Mouse (Mus musculus) induced T-regulatory cell, adult 2 months (primary cell): Measurements from ENCODE around the gene Usp2.

Experiments used
- DNase-seq: peaks from one replicate; pipeline ENCODE4 v3.0.0-alpha.2; 2012; ENCODE audit warnings: low read depth

Gene Usp2

DNA sequence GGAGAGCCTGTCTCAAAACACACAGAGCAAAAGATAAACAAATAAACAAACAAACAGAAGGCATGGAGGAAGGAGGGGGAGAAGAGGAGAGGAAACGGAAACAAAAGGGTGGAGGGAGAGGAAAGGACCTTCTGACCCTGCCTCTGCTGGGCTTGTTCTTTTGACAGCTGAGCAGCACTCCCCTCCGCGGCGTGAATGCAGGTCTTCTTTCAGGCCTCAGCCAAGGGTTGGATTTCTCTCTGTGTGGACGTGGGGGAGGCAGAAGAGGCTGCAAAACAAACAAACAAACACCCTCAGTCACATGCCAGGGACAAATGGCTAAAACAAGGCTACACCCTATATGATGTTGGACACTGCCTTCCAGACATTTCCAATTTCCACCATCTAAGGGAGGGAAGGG is 58.2 kb downstream of the Usp2 start:
- DNase-seq, result no peak

- DNase-seq, result peak; percentile 94
These were observed 59.0 kb downstream of the Usp2 start for GRCm38 (mm10) chr9:44125546-44126428.

DNA sequence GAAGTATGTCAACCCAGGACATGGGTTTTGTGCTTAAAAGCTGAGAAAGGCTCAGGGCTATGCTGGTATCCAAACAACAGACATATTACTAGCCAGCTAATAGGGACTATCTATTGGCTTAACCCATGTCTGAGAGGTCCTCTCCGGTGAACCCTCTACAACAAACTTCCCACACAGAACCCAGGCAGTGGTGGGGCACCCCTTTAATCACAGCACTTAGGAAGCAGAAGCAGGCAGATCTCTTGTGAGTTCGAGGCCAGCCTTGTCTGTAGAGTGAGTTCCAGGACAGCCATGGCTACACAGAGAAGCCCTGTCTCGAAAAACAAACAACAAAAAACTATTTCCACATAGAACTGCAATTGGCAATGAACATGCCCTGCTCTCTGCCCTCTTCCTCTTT is 59.9 kb downstream of the Usp2 start:
- DNase-seq, result no peak

DNA sequence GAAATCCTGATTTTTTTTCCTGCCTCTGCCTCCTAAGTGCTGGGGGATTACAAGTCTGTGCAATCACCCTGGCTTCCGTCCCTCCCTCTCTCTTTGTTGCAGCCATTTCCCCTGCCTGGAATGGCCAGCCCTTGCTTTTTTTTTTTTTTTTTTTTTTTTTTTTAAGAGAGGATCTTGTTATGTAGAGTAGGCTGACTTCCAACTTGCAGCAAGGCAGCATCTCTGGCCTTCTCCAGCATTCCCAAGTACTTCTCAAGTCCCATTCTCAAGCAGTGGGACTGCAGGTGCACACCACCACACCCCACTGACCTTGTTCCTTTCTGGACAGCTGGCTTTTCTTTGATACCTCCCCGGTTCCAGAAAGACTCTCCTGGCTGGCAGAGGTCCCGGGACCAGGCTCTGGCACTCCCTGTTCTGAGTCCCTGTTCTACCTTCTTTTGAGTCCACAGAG is 60.6 kb downstream of the Usp2 start:
- no peak for DNase-seq

GRCm38 (mm10) chr9:44129633-44130032 is 62.8 kb downstream of the Usp2 start:
- DNase-seq, result peak; percentile 47

GRCm38 (mm10) chr9:44130034-44130433 is 63.2 kb downstream of the Usp2 start:
- peak; percentile 91 for DNase-seq

- peak; percentile 79 for DNase-seq
These were observed 63.9 kb downstream of the Usp2 start for GRCm38 (mm10) chr9:44130581-44131275.

DNA sequence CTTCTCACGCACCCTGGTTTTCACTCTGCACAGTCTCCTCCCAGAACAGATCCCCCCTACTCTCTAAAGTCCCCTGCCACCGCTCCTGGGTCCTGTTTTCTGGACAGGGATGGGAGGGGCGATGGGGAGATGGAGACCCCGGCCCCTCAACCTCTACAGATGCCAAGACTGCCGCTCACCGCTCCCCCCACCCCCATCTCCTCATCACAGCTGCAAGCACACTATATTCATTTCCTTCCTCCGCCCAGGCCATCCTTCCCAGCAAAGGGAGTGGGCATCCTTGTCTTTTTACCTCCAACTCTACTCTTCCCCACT is 64.4 kb downstream of the Usp2 start:
- DNase-seq, result no peak

- no peak for DNase-seq
These were observed 65.4 kb downstream of the Usp2 start for GRCm38 (mm10) chr9:44132200-44132599.

GRCm38 (mm10) chr9:44133287-44133686 is 66.5 kb downstream of the Usp2 start:
- DNase-seq, result no peak

GRCm38 (mm10) chr9:44134101-44134850 is 67.5 kb downstream of the Usp2 start, which contains the start of gene Mcam:
Gene Mcam (plus strand): TSS chr9:44134469.
- peak; percentile 65 for DNase-seq

- peak; percentile 58 for DNase-seq
These were observed 68.3 kb downstream of the Usp2 start for GRCm38 (mm10) chr9:44134851-44135730.

DNA sequence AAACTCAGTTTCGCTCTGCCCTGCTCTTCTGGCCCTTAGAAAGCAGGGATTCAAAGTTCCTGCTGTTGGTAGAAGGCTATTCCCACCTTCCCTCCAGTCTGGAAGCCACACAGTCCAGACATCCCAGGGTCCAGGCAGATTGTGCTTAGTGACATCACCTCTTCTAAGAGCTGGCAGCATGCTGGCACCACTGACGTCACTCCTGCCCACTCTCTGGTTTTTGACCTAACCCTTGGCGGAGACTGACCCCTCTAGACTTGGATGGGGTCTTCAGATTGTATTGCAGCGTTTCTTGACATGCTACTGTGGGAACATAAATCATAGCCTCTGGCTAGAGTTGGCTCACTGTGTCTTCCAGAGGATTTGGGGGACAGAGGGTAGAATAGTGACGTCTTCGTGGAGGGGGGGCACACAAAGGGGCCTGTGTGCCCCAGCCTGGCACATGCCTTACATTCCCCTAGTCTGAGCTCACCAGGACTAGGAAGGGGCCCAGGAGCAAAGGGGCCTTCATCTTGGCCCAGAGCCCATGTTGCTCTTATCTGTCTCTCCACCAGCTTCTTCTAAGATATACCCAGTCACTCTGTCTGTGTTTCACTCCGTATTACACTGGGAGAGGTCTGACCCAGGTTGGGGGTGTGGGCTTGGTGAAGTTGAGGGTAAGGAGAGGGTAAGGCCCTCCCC is 69.0 kb downstream of the Usp2 start:
- DNase-seq, result no peak

DNA sequence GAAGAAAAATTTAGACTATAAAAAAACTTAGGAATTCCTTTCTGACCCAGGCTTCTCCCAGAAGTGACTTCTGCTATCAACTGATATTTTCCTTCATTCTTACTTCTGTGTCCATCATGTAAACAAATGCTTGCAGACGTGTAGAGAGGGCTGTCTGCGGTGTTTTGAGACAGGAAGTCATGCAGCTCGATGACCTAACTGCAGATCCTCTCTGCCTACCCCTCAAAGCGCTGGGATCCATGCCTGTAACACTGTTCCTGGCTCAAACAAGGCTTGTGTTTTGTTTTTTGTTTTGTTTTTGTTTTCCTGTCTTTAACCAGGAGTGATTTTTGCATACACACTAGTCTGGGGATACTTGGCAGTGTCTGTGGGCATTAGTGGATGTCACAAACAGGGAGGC is 71.0 kb downstream of the Usp2 start:
- no peak for DNase-seq

GRCm38 (mm10) chr9:44141951-44142350 is 75.1 kb downstream of the Usp2 start:
- no peak for DNase-seq

DNA sequence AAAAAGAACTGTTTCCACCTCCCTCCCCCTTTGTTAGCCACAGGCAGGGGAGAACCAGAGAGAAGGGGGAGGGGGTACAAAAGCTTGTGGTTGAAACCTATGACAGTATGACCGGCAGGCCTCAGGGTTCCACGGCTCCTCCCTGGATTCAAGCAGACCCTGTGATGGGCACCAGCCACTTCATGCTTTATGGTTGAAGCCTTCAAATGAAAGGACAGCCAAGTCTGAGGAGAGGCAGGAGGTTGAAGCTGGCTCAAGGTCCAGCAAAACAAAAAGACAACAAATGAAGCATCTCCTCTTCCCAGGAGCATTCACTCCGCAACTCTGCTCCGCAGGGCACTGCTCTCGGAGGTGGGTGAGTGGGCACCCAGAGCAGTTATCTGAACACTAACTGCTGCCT is 76.6 kb downstream of the Usp2 start:
- no peak for DNase-seq

- DNase-seq, result no peak
These were observed 77.3 kb downstream of the Usp2 start for GRCm38 (mm10) chr9:44144023-44144717.

GRCm38 (mm10) chr9:44144718-44145060 is 77.9 kb downstream of the Usp2 start:
- DNase-seq, result no peak
